Mouse (Mus musculus): Measurements from ENCODE around the gene Tatdn3. TPM values are rescaled to one million over a fixed set of nuclear protein-coding genes. Genes with fewer than 3 reads are reported as not detected.

Tatdn3 gene
- polyA plus RNA-seq, 1 experiment from 2014 or later: 14.5 TPM

DNA sequence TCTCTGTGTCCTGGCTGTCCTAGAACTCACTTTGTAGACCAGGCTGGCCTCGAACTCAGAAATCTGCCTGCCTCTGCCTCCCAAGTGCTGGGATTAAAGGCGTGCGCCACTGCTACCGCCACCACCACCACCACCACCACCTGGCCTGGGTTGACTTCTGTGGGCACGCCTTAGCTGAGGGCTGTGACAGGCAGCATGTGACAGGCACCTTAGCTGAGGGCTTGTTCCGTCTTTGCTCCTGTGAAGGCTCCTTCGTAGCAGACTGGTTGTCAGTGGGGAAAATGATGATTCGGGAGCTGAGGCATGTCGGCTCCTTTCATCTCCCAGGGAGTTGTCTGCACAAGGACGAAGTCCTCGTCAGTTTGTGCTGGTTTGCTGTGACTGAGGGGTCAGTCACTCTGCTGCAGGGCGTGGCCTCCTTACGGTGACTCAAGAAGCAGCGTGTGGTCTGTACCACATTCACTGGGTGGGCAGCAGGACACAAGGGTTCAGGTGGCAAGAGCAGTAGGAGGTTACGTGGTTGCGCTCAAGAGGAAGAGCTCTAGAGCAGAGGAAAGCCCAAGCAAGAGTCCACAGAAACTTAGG is 9.7 kb upstream of the Tatdn3 start:
- Histone ChIP-seq H3K4me2 (no peak overlapping the region), H3K9ac (no peak overlapping the region), H3K4me1 (replicated peaks) (no peaks in the 10 kb centered on the region), H3K27ac (no peak overlapping the region), H3K27me3 (no peaks in the 10 kb centered on the region), H3K36me3 (peaks cover 22% of the 10 kb centered on the region), H3K4me3 (no peak overlapping the region), H3K9me3 (no peaks in the 10 kb centered on the region)
- WGBS: 93% methylated on average over 16 of the region's 16 CpGs
- ATAC-seq (ENCODE audit: low FRiP score): no peak

GRCm38 (mm10) chr1:191071613-191072012 is 8.9 kb upstream of the Tatdn3 start:
- H3K9me3 ChIP-seq: no peaks in the 10 kb centered on the region
- H3K4me3 ChIP-seq: no peak overlapping the region
- no peaks in the 10 kb centered on the region for H3K4me1 ChIP-seq (replicated peaks)
- WGBS: 93% methylated on average over 6 of the region's 6 CpGs
- ATAC-seq (ENCODE audit: low FRiP score): no peak
- no peak overlapping the region for H3K4me2 ChIP-seq
- H3K36me3 ChIP-seq: peaks cover 17% of the 10 kb centered on the region
- no peak overlapping the region for H3K9ac ChIP-seq
- no peak overlapping the region for H3K27ac ChIP-seq
- H3K27me3 ChIP-seq: no peaks in the 10 kb centered on the region

DNA sequence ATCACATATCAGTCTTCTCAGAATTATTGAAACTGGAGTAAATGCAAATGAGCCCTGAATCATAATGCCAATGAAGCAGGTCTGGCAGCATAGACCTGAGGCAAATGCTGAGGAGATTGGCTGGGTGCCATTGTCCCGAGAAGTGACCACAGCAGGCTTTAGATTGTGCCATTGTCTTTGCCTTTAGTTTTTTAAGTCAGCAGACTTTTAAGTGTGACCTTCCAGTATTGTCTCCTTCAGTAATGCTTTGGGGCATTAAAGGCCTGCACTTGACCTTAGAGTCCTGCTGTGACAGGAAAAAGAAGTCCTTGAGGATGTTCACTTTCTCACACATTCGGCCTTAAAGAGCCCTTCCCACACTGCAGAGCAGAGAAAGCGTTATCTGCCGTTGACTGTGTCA is 7.5 kb upstream of the Tatdn3 start:
- WGBS: 89% methylated on average over 4 of the region's 4 CpGs
- Histone ChIP-seq H3K9ac (no peak overlapping the region), H3K36me3 (peaks cover 17% of the 10 kb centered on the region), H3K27me3 (no peaks in the 10 kb centered on the region), H3K4me2 (no peak overlapping the region), H3K4me3 (no peak overlapping the region), H3K9me3 (no peaks in the 10 kb centered on the region), H3K4me1 (replicated peaks) (no peaks in the 10 kb centered on the region), H3K27ac (no peak overlapping the region)
- ATAC-seq (ENCODE audit: low FRiP score): no peak

GRCm38 (mm10) chr1:191068377-191068776 is 5.6 kb upstream of the Tatdn3 start:
- ATAC-seq (ENCODE audit: low FRiP score): no peak
- Histone ChIP-seq H3K9ac (no peak overlapping the region), H3K9me3 (no peaks in the 10 kb centered on the region), H3K36me3 (peaks cover 17% of the 10 kb centered on the region), H3K4me3 (no peak overlapping the region), H3K4me1 (replicated peaks) (peaks cover 6% of the 10 kb centered on the region), H3K4me2 (no peak overlapping the region), H3K27me3 (no peaks in the 10 kb centered on the region), H3K27ac (no peak overlapping the region)
- WGBS: 81% methylated on average over 5 of the region's 5 CpGs

DNA sequence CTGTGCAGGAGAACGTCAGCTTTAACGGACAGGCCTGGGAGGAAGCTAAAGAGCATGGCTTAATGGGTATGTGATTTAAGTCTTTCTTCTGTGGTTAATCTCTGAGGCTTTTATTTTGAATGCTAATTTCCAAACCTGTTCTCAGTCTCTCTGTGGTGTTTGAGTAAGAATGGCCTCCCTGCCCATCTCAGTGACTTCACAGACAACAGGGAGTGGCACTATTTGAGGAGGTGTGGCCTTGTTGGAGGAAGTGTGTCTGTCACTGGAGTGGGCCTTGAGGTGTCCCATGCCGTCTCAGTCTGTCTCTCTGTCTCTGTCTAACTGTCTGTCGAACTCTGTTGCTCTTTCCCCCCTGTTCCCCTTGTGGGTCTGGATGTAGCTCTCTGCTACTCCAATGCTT is 2.5 kb upstream of the Tatdn3 start:
- 85% methylated on average over 4 of the region's 4 CpGs for WGBS
- H3K27ac ChIP-seq: no peak overlapping the region

GRCm38 (mm10) chr1:191064535-191064934 is 1.8 kb upstream of the Tatdn3 start:
- no peaks in the 10 kb centered on the region for H3K27me3 ChIP-seq
- no peak overlapping the region for H3K4me2 ChIP-seq
- H3K9me3 ChIP-seq: no peaks in the 10 kb centered on the region
- H3K36me3 ChIP-seq: no peaks in the 10 kb centered on the region
- no peak overlapping the region for H3K27ac ChIP-seq
- no peak overlapping the region for H3K4me3 ChIP-seq
- H3K9ac ChIP-seq: no peak overlapping the region
- WGBS: 89% methylated on average over 2 of the region's 2 CpGs
- H3K4me1 ChIP-seq (replicated peaks): peaks cover 18% of the 10 kb centered on the region
- ATAC-seq (ENCODE audit: low FRiP score): no peak

More for the DNA sequence above, 2.5 kb upstream of the Tatdn3 start:
- no peak overlapping the region for H3K9ac ChIP-seq
- 0 out of 2 replicates have a peak, but pooled peaks cover under 1% of the 10 kb centered on the region for H3K36me3 ChIP-seq
- H3K4me2 ChIP-seq: no peak overlapping the region
- peaks cover 18% of the 10 kb centered on the region for H3K4me1 ChIP-seq (replicated peaks)
- no peaks in the 10 kb centered on the region for H3K27me3 ChIP-seq
- ATAC-seq (ENCODE audit: low FRiP score): no peak
- no peaks in the 10 kb centered on the region for H3K9me3 ChIP-seq
- H3K4me3 ChIP-seq: no peak overlapping the region

DNA sequence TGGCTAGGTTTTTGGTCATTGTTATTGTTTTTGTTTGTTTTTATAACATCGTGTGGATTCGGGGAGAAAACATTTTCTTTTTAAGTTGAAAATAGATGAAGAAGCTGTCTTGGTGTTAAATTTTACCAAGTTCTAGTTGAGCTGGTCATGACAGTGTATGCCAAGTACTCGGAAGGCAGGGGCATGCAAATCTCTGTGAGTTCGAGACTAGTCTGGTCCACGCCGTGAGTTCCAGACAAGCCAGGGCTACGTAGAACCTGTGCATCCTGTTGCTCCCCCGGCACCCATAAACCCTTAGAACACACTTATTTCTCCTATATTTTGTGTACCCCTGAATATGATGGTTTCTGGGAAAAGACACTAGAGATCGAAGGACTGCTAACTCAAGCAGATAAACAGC is 968 bp upstream of the Tatdn3 start:
- ATAC-seq (ENCODE audit: low FRiP score): no peak
- Histone ChIP-seq H3K9ac (peak overlapping the region; percentile 82; the same call in 1 of the 2 replicates), H3K4me3 (peak overlapping the region; percentile 81), H3K27ac (no peak overlapping the region), H3K27me3 (no peaks in the 10 kb centered on the region), H3K9me3 (no peaks in the 10 kb centered on the region), H3K4me2 (peak overlapping the region; percentile 95), H3K36me3 (no peaks in the 10 kb centered on the region), H3K4me1 (replicated peaks) (peaks cover 18% of the 10 kb centered on the region)
- 63% methylated on average over 9 of the region's 9 CpGs for WGBS

- peak overlapping the region; percentile 95 for H3K4me2 ChIP-seq
- H3K9me3 ChIP-seq: no peaks in the 10 kb centered on the region
- peak overlapping the region; percentile 82 for H3K9ac ChIP-seq
- H3K4me3 ChIP-seq: peak overlapping the region; percentile 81
- H3K27ac ChIP-seq: peak overlapping the region; percentile 69; the same call in 1 of the 2 replicates
- no peaks in the 10 kb centered on the region for H3K36me3 ChIP-seq
- H3K4me1 ChIP-seq (replicated peaks): peaks cover 18% of the 10 kb centered on the region
- H3K27me3 ChIP-seq: no peaks in the 10 kb centered on the region
- WGBS: 5% methylated on average over 15 of the region's 15 CpGs
- peak; percentile 60; the same call in 1 of the 2 replicates for ATAC-seq (ENCODE audit: low FRiP score)
Measured at GRCm38 (mm10) chr1:191062241-191062780, 421 bp downstream of the Tatdn3 start.

DNA sequence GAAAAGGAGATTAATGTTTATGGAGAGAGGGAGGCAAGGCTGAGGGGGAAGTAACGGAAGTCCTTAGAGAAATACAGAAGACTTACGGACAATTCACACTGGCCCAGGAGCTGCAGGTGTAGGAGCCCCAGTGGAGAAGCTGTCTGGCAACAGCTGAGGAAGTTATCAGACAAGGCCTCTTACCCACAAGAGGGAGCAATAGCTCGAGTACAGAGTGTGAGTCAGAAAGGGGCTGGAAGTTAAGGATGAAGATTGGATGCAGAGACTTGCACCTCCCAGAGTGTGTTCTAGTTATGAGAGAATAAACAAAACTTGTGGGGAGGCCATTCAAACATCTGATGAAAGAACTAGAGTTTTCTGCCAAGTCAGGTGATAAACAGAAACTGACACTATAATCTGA is 5.3 kb downstream of the Tatdn3 start:
- no peak overlapping the region for H3K9ac ChIP-seq
- H3K27ac ChIP-seq: no peak overlapping the region
- H3K4me2 ChIP-seq: no peak overlapping the region
- WGBS: 77% methylated on average over 3 of the region's 3 CpGs
- no peak overlapping the region for H3K4me3 ChIP-seq
- ATAC-seq (ENCODE audit: low FRiP score): no peak
- no peaks in the 10 kb centered on the region for H3K9me3 ChIP-seq
- H3K36me3 ChIP-seq: no peaks in the 10 kb centered on the region
- H3K4me1 ChIP-seq (replicated peaks): peaks cover 8% of the 10 kb centered on the region; the same call in 1 of the 2 replicates
- no peaks in the 10 kb centered on the region for H3K27me3 ChIP-seq

- Histone ChIP-seq H3K4me1 (replicated peaks) (no peaks in the 10 kb centered on the region), H3K36me3 (no peaks in the 10 kb centered on the region), H3K27ac (no peak overlapping the region), H3K9me3 (no peaks in the 10 kb centered on the region), H3K9ac (no peak overlapping the region), H3K4me2 (no peak overlapping the region), H3K4me3 (no peak overlapping the region), H3K27me3 (no peaks in the 10 kb centered on the region)
- ATAC-seq (ENCODE audit: low FRiP score): no peak
- 80% methylated on average over 2 of the region's 2 CpGs for WGBS
Measured at GRCm38 (mm10) chr1:191055533-191055873, 7.2 kb downstream of the Tatdn3 start.

- Histone ChIP-seq H3K36me3 (no peaks in the 10 kb centered on the region), H3K4me2 (no peak overlapping the region), H3K9me3 (no peaks in the 10 kb centered on the region), H3K27me3 (no peaks in the 10 kb centered on the region), H3K4me1 (replicated peaks) (no peaks in the 10 kb centered on the region), H3K9ac (no peak overlapping the region), H3K4me3 (no peak overlapping the region), H3K27ac (no peak overlapping the region)
- WGBS: 79% methylated on average over 8 of the region's 8 CpGs
- ATAC-seq (ENCODE audit: low FRiP score): no peak
Measured at GRCm38 (mm10) chr1:191054870-191055532, 7.7 kb downstream of the Tatdn3 start.

DNA sequence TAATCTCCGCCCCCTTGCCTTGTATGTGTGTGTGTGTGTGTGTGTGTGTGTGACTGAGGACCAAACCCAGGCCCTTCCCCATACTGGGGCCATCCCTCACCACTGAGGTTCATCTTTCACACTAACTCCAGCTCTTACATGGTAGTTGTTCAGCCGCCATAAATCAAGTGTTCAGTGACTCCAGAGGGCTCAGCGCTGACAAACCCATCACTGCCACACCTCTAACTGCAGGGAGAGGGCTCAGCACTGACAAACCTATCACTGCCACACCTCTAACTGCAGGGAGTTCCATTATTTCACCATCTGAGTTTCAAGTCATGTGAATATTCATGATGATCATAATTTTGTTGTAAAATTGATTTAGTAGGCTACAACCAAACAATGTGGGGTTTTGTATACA is 9.2 kb downstream of the Tatdn3 start:
- H3K27ac ChIP-seq: no peak overlapping the region
- H3K9me3 ChIP-seq: no peaks in the 10 kb centered on the region
- no peak overlapping the region for H3K4me2 ChIP-seq
- no peak overlapping the region for H3K4me3 ChIP-seq
- H3K27me3 ChIP-seq: no peaks in the 10 kb centered on the region
- WGBS: 90% methylated on average over 3 of the region's 3 CpGs
- ATAC-seq (ENCODE audit: low FRiP score): no peak
- H3K9ac ChIP-seq: no peak overlapping the region
- H3K36me3 ChIP-seq: no peaks in the 10 kb centered on the region
- H3K4me1 ChIP-seq (replicated peaks): no peaks in the 10 kb centered on the region
